ENCODE assay signal across 9 mouse cellular contexts in the genomic region with DNA sequence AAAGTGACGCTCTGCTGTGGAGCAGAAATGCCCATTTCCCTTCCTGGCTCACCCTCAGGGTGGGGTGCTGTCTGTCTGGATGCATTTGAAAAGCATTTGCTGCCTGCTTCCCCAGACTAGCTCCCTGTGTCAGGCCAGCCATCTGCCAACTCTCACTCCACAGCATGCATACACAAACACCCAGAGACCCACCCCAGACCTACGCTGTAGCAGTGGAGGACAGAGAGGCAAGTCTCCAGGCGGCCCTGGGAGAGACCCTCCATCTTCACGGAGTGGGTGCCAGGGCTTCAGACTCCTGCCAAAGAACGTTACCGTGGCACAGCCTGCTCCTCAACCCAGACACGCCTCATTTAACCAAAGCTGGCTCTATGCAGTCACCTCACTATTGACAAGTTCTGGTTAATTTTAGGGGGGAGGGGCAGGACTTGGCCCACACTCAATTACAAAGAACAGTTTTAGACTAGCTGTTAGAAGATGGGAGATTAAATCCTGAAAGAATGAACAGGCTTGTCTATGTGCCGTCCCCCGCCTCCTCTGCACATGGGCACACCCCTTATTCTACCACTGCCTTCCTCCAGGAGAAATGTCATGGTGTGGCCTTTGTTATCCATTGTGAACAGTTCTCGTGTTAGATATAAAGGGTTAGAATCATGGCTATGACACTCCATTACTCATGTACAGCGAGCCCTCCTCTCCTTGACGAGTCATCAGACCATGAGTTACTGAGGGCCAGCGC. TPM values are rescaled to one million over a fixed set of nuclear protein-coding genes. Genes with fewer than 3 reads are reported as not detected.
DNase-seq lines count a peak whose midpoint lies in the region; ATAC-seq lines count a peak whose summit lies in the region.
"Had no signal": no experiment of that assay in that cellular context is flagged by ENCODE, and none has a peak within 500 bp of the region (broad histone marks: within the 10 kb centered on the region; RNA-seq: fewer than 3 reads in every experiment).

No protein-coding gene starts in this region.

- intact Hi-C loops in heart, postnatal 14 days (cut with DNase I), result no loop called here

- peak overlapping the region; percentile 16; the same call in 1 of the 2 replicates for H3K4me2 ChIP-seq in lung, embryonic 15.5 days
- H3K4me2 ChIP-seq in forebrain, embryonic 13.5 days, result peak overlapping the region; percentile 27
- peak overlapping the region; percentile 8; the same call in 1 of the 2 replicates for H3K4me2 ChIP-seq in hindbrain, embryonic 13.5 days
- H3K4me2 ChIP-seq: embryonic facial prominence, embryonic 13.5 days had no signal

- 37% methylated on average over 13 of the region's 13 CpGs for WGBS in lung, embryonic 15.5 days
- WGBS in forebrain, embryonic 13.5 days, result 43% methylated on average over 13 of the region's 13 CpGs
- WGBS in hindbrain, embryonic 13.5 days, result 40% methylated on average over 13 of the region's 13 CpGs

- H3K4me1 ChIP-seq in lung, embryonic 15.5 days, result peaks cover 28% of the 10 kb centered on the region
- H3K4me1 ChIP-seq in forebrain, embryonic 13.5 days, result peaks cover 13% of the 10 kb centered on the region
- H3K4me1 ChIP-seq in hindbrain, embryonic 13.5 days (replicated peaks), result peaks cover 11% of the 10 kb centered on the region

- no peaks in the 10 kb centered on the region for H3K27me3 ChIP-seq in lung, embryonic 15.5 days
- no peaks in the 10 kb centered on the region for H3K27me3 ChIP-seq in forebrain, embryonic 13.5 days
- H3K27me3 ChIP-seq in hindbrain, embryonic 13.5 days, result no peaks in the 10 kb centered on the region
- H3K27me3 ChIP-seq: embryonic facial prominence, embryonic 13.5 days had no signal

- H3K9ac ChIP-seq in lung, embryonic 15.5 days, result no peak overlapping the region
- no peak overlapping the region for H3K9ac ChIP-seq in forebrain, embryonic 13.5 days
- H3K9ac ChIP-seq in hindbrain, embryonic 13.5 days, result no peak overlapping the region
- H3K9ac ChIP-seq: embryonic facial prominence, embryonic 13.5 days had no signal

- H3K36me3 ChIP-seq in lung, embryonic 15.5 days, result no peaks in the 10 kb centered on the region
- no peaks in the 10 kb centered on the region for H3K36me3 ChIP-seq in forebrain, embryonic 13.5 days (ENCODE audit: poor library complexity, severe bottlenecking)
- peaks cover 6% of the 10 kb centered on the region; the same call in 1 of the 2 replicates for H3K36me3 ChIP-seq in hindbrain, embryonic 13.5 days
- H3K36me3 ChIP-seq: embryonic facial prominence, embryonic 13.5 days had no signal

- peak; percentile 90 for ATAC-seq in lung, embryonic 15.5 days (ENCODE audit: borderline replicate concordance, extremely low read depth, low FRiP score, low TSS enrichment)
- ATAC-seq in forebrain, embryonic 13.5 days, result peak; percentile 96
- ATAC-seq in hindbrain, embryonic 13.5 days (ENCODE audit: low FRiP score), result peak; percentile 95
- ATAC-seq in megakaryocyte-erythroid progenitor cell, adult 5-6 weeks (replicated peaks; ENCODE audit: low FRiP score, low TSS enrichment, poor library complexity, severe bottlenecking), result peak; percentile 54

- H3K4me3 ChIP-seq in lung, embryonic 15.5 days, result no peak overlapping the region
- H3K4me3 ChIP-seq in forebrain, embryonic 13.5 days, result no peak overlapping the region
- no peak overlapping the region for H3K4me3 ChIP-seq in hindbrain, embryonic 13.5 days
- H3K4me3 ChIP-seq: embryonic facial prominence, embryonic 13.5 days had no signal

- DNase-seq in lung, postnatal 25 days (ENCODE audit: low spot score), result no peak
- no peak for DNase-seq in spleen, adult 12 weeks (ENCODE audit: low spot score)
- DNase-seq in heart, postnatal 14 days, result no peak
- DNase-seq in liver, result no peak

- peak overlapping the region; percentile 82 for H3K27ac ChIP-seq in lung, embryonic 15.5 days
- H3K27ac ChIP-seq in forebrain, embryonic 13.5 days, result peak overlapping the region; percentile 68
- peak overlapping the region; percentile 64; the same call in 1 of the 2 replicates for H3K27ac ChIP-seq in hindbrain, embryonic 13.5 days
- H3K27ac ChIP-seq: embryonic facial prominence, embryonic 13.5 days had no signal

- no peaks in the 10 kb centered on the region for H3K9me3 ChIP-seq in lung, embryonic 15.5 days
- H3K9me3 ChIP-seq in forebrain, embryonic 13.5 days (replicated peaks), result no peaks in the 10 kb centered on the region
- H3K9me3 ChIP-seq in hindbrain, embryonic 13.5 days, result no peaks in the 10 kb centered on the region
- H3K9me3 ChIP-seq: embryonic facial prominence, embryonic 13.5 days had no signal

RNA-seq across cellular contexts. Expression of gene Chdh, which starts 47.4 kb away (rescaled TPM):
- 1.0 and 1.6 TPM in 2 replicates for polyA plus RNA-seq in lung, embryonic 15.5 days (2015; fragmentation: Nextera tagmentation; extraction: Ambion mirVana)
- 0.04 TPM in 2 replicates for polyA plus RNA-seq in forebrain, embryonic 13.5 days (2015; fragmentation: Nextera tagmentation; extraction: Ambion mirVana)
- 0.48 and 0.62 TPM in 2 replicates for polyA plus RNA-seq in hindbrain, embryonic 13.5 days (2015; fragmentation: Nextera tagmentation; extraction: Ambion mirVana)
- total RNA-seq in megakaryocyte-erythroid progenitor cell, adult 5-6 weeks (2014; fragmentation: Nextera tagmentation), result 0.11 and 0.84 TPM in 2 replicates
- total RNA-seq in megakaryocyte-erythroid progenitor cell, adult 5-6 weeks (2017), result 0.14 and 1.0 TPM in 2 replicates
- total RNA-seq in heart, postnatal 14 days (2021), result under 1 TPM; 0.49 to 0.84 TPM

RNA-seq across cellular contexts. Expression of gene Il17rb, which starts 47.5 kb away (rescaled TPM):
- polyA plus RNA-seq in lung, embryonic 15.5 days (2015; fragmentation: Nextera tagmentation; extraction: Ambion mirVana), result 1.1 and 1.7 TPM in 2 replicates
- 0.88 and 1.1 TPM in 2 replicates for polyA plus RNA-seq in forebrain, embryonic 13.5 days (2015; fragmentation: Nextera tagmentation; extraction: Ambion mirVana)
- polyA plus RNA-seq in hindbrain, embryonic 13.5 days (2015; fragmentation: Nextera tagmentation; extraction: Ambion mirVana), result 0.93 and 1.4 TPM in 2 replicates
- total RNA-seq in megakaryocyte-erythroid progenitor cell, adult 5-6 weeks (2014; fragmentation: Nextera tagmentation), result 0.17 TPM in 1 of 2 replicates, not detected in the other
- total RNA-seq in megakaryocyte-erythroid progenitor cell, adult 5-6 weeks (2017), result not detected in 2 replicates
- total RNA-seq in heart, postnatal 14 days (2021), result 1 to 10 TPM in 1 of 2 experiments, under 1 TPM in 1; 0.74 to 1.0 TPM
